15 mouse cellular contexts compared by ENCODE assay signal in the genomic region with DNA sequence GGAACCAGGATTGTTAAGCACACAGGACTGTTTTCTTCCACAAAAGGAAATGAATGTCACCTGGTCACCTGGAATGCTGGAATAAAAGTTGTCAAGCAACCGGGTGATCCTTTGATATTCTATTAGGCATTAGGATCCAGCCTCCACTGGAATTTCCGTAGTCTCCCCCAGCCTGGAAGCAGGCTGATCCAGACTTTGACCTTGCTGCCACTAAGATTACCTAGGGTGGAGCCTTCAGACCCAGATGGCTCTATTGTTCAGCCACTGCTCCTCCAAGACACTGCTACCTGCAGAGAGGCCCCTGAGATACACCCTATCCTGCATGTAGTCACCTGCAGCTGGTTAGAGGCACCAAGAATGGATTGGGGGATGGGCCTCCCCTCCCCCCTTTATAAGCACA.
DNase-seq lines count a peak whose midpoint lies in the region; ATAC-seq and TF ChIP-seq lines count a peak whose summit lies in the region.
"Had no signal": no experiment of that assay in that cellular context is flagged by ENCODE, and none has a peak within 500 bp of the region (broad histone marks: within the 10 kb centered on the region; RNA-seq: fewer than 3 reads in every experiment).

No protein-coding gene starts in this region.

- H3K4me1 ChIP-seq in kidney, adult 2 months (ENCODE audit: control insufficient read depth, insufficient read depth, low read length): peaks cover 7% of the 10 kb centered on the region
- no peaks in the 10 kb centered on the region for H3K4me1 ChIP-seq in kidney, embryonic 14.5 days (ENCODE audit: control insufficient read depth, insufficient read depth, low read length)
- H3K4me1 ChIP-seq in stomach, postnatal 0 days (replicated peaks; ENCODE audit: control insufficient read depth, insufficient read depth): no peaks in the 10 kb centered on the region
- H3K4me1 ChIP-seq: forebrain, embryonic 15.5 days; neural tube, embryonic 12.5 days had no signal

- no peak overlapping the region for H3K4me2 ChIP-seq in kidney, embryonic 14.5 days (replicated peaks; ENCODE audit: low read depth, low read length)
- H3K4me2 ChIP-seq in stomach, postnatal 0 days (replicated peaks; ENCODE audit: low read depth): no peak overlapping the region
- H3K4me2 ChIP-seq: forebrain, embryonic 15.5 days; limb, embryonic 15.5 days; neural tube, embryonic 12.5 days had no signal

- TF ChIP-seq CTCF in kidney, adult 2 months (conservative IDR thresholded peaks at IDR 0.05; ENCODE audit: insufficient read depth, insufficient read length, low read depth, low read length): no peak
- no peak for TF ChIP-seq CTCF in stomach, postnatal 0 days (IDR thresholded peaks at IDR 0.05; ENCODE audit: low read depth)

- no peak for TF ChIP-seq EP300 in stomach, postnatal 0 days (optimal IDR thresholded peaks at IDR 0.05)

- no peak overlapping the region for H3K27ac ChIP-seq in kidney, adult 2 months (ENCODE audit: insufficient read depth, low read depth, low read length)
- H3K27ac ChIP-seq in kidney, embryonic 14.5 days (ENCODE audit: low read depth, low read length): no peak overlapping the region
- H3K27ac ChIP-seq in stomach, postnatal 0 days (replicated peaks): no peak overlapping the region
- H3K27ac ChIP-seq: forebrain, embryonic 15.5 days; limb, embryonic 15.5 days; neural tube, embryonic 12.5 days had no signal

- H3K9ac ChIP-seq in kidney, embryonic 14.5 days (ENCODE audit: low read depth, low read length): no peak overlapping the region
- no peak overlapping the region for H3K9ac ChIP-seq in stomach, postnatal 0 days (ENCODE audit: low read length)
- H3K9ac ChIP-seq: forebrain, embryonic 15.5 days; limb, embryonic 15.5 days; neural tube, embryonic 12.5 days had no signal

- H3K36me3 ChIP-seq in kidney, adult 2 months (ENCODE audit: control insufficient read depth, insufficient read depth, low read length): no peaks in the 10 kb centered on the region
- H3K36me3 ChIP-seq in kidney, embryonic 14.5 days (ENCODE audit: control insufficient read depth, insufficient read depth, low read length): no peaks in the 10 kb centered on the region
- no peaks in the 10 kb centered on the region for H3K36me3 ChIP-seq in stomach, postnatal 0 days (ENCODE audit: control insufficient read depth, insufficient read depth, low read length)
- H3K36me3 ChIP-seq: forebrain, embryonic 15.5 days; limb, embryonic 15.5 days; neural tube, embryonic 12.5 days had no signal

- WGBS in kidney, adult 2 months: 22% methylated on average over 2 of the region's 2 CpGs
- 62% methylated on average over 2 of the region's 2 CpGs for WGBS in kidney, embryonic 14.5 days
- 44% methylated on average over 2 of the region's 2 CpGs for WGBS in stomach, postnatal 0 days

- H3K4me3 ChIP-seq in kidney, adult 2 months (ENCODE audit: insufficient read depth, low read depth, low read length): no peak overlapping the region
- H3K4me3 ChIP-seq in kidney, embryonic 14.5 days (ENCODE audit: low read length): no peak overlapping the region
- no peak overlapping the region for H3K4me3 ChIP-seq in stomach, postnatal 0 days (ENCODE audit: low read depth, low read length)
- H3K4me3 ChIP-seq: forebrain, embryonic 15.5 days; limb, embryonic 15.5 days; neural tube, embryonic 12.5 days had no signal

- peak; percentile 57 for DNase-seq in kidney, adult 2 months
- no peak for DNase-seq in kidney, postnatal 14 days
- DNase-seq in WW6 (ENCODE audit: low read depth, low spot score): peak; percentile 43
- peak; percentile 38 for DNase-seq in stomach, postnatal 0 days (ENCODE audit: low spot score)
- no peak for DNase-seq in ovary, adult 18-20 months (ENCODE audit: low spot score)
- DNase-seq in lung, postnatal 10 days: no peak
- DNase-seq: cerebellum, adult 9-10 months; gastrocnemius, postnatal 36 days; lung, postnatal 14 days; right cerebral cortex, postnatal 14 days had no signal

- no peak for TF ChIP-seq POLR2A in kidney, adult 2 months (IDR thresholded peaks at IDR 0.05; ENCODE audit: low read depth, low read length)

- peak; percentile 28; the same call in 1 of the 2 replicates for ATAC-seq in kidney, embryonic 14.5 days (ENCODE audit: low FRiP score, low TSS enrichment)
- peak; percentile 95 for ATAC-seq in stomach, postnatal 0 days (ENCODE audit: low FRiP score, low TSS enrichment)
- ATAC-seq: forebrain, embryonic 15.5 days; inflammation-experienced regulatory T-cells, adult 6 months had no signal

- H3K9me3 ChIP-seq in kidney, embryonic 14.5 days (ENCODE audit: control insufficient read depth, low read length): no peaks in the 10 kb centered on the region
- no peaks in the 10 kb centered on the region for H3K9me3 ChIP-seq in stomach, postnatal 0 days (ENCODE audit: control insufficient read depth, low read length)
- H3K9me3 ChIP-seq: forebrain, embryonic 15.5 days; limb, embryonic 15.5 days; neural tube, embryonic 12.5 days had no signal

- no peaks in the 10 kb centered on the region for H3K27me3 ChIP-seq in kidney, adult 2 months (replicated peaks; ENCODE audit: control insufficient read depth, insufficient read depth, low read length)
- H3K27me3 ChIP-seq in kidney, embryonic 14.5 days (ENCODE audit: control insufficient read depth, insufficient read depth, low read length): no peaks in the 10 kb centered on the region
- H3K27me3 ChIP-seq in stomach, postnatal 0 days (ENCODE audit: control insufficient read depth, insufficient read depth, low read length): no peaks in the 10 kb centered on the region
- H3K27me3 ChIP-seq: forebrain, embryonic 15.5 days; limb, embryonic 15.5 days; neural tube, embryonic 12.5 days had no signal

Comparison
In these comparisons a context has a peak if more than half of its experiments do, and no peak if none do; other contexts are left out.
1. DNase-seq: peak in kidney, adult 2 months (single experiment), WW6 (single experiment) and stomach, postnatal 0 days (single experiment); none in kidney, postnatal 14 days (single experiment), ovary, adult 18-20 months (single experiment) and lung, postnatal 10 days (single experiment).